Mouse (Mus musculus): Measurements from ENCODE around the gene Gm17622. TPM values are rescaled to one million over a fixed set of nuclear protein-coding genes. Genes with fewer than 3 reads are reported as not detected.

The Gm17622 gene
- polyA plus RNA-seq, 1 experiment from 2014 or later = not detected

DNA sequence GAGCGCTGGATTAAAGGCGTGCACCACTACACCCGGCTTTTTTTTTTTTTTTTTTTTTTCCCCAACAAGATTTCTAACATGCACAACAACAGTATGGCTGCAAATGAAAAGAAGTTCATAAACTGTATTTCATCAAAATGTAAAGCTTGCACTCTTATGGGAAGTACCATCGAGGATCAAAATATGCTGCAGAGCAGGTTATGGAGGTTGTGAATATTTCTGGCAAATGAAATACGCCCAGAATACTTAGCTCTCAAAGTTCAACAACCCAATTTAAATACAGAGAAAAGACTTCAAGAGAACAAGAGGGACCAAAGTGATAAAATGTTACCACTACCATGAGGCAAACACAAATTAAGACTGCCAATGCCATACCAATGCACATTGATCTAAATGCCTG is 21.9 kb upstream of the Gm17622 start:
- H3K4me2 ChIP-seq = no peak overlapping the region
- WGBS = 88% methylated on average over 5 of the region's 5 CpGs
- no peak overlapping the region for H3K4me3 ChIP-seq
- no peaks in the 10 kb centered on the region for H3K36me3 ChIP-seq
- H3K9ac ChIP-seq = no peak overlapping the region
- no peak for ATAC-seq (ENCODE audit: extremely low read depth, insufficient number of reproducible peaks, low FRiP score, low TSS enrichment)
- H3K27ac ChIP-seq (replicated peaks) = no peak overlapping the region
- no peaks in the 10 kb centered on the region for H3K27me3 ChIP-seq (replicated peaks)
- no peaks in the 10 kb centered on the region for H3K9me3 ChIP-seq
- H3K4me1 ChIP-seq = no peaks in the 10 kb centered on the region

DNA sequence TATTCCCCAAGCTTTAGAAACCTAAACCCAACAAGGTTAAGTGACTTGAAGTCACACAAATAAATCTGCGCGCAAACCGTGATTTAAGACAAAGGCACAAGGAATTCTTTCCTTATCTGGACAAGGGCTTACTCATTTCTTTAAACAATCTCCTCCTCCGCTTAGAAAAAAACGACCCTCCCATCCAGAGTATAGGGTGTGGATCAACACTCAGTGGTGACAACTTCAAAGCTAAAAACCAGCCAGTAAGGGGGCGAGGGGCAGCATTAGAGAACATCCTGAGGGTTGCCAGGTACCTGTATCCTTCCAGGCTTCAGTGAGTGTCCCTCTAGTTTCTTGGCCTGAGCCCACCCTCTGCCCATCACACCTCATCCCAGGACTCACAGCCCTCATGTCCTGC is 20.0 kb upstream of the Gm17622 start:
- H3K4me3 ChIP-seq = no peak overlapping the region
- no peaks in the 10 kb centered on the region for H3K9me3 ChIP-seq
- ATAC-seq (ENCODE audit: extremely low read depth, insufficient number of reproducible peaks, low FRiP score, low TSS enrichment) = no peak
- WGBS = 49% methylated on average over 6 of the region's 6 CpGs
- H3K4me1 ChIP-seq = no peaks in the 10 kb centered on the region
- no peaks in the 10 kb centered on the region for H3K27me3 ChIP-seq (replicated peaks)
- no peak overlapping the region for H3K27ac ChIP-seq (replicated peaks)
- H3K4me2 ChIP-seq = no peak overlapping the region
- no peaks in the 10 kb centered on the region for H3K36me3 ChIP-seq
- H3K9ac ChIP-seq = no peak overlapping the region

DNA sequence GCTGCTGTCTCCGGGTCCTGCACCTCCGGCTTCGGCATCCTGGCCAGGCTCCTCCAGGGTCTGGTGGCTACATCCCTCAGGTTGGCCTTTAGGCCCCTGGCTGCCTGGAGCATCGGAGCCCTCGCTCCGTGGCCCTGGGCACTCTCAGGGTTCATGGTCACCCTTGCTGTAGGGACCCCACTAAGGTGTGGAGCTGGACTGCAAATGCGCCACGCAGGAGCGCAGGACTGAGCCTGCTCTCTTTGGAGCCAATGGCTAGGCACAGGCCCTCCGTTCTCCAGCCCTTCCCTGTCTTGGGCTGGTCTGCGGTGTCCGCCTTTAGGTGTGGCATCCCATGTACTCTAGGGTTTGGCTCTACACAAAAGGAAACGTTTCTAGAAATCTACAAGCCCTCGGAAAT is 19.6 kb upstream of the Gm17622 start, which contains the start of gene Ankdd1b:
TSS of gene Ankdd1b (minus strand) at position 242 of the 400 bp plus-strand sequence.
- Histone ChIP-seq H3K27me3 (replicated peaks) (no peaks in the 10 kb centered on the region), H3K4me1 (no peaks in the 10 kb centered on the region), H3K4me2 (no peak within 1 kb of the TSS), H3K36me3 (no peaks in the 10 kb centered on the region), H3K27ac (replicated peaks) (no peak within 1 kb of the TSS), H3K9me3 (no peaks in the 10 kb centered on the region), H3K9ac (no peak within 1 kb of the TSS), H3K4me3 (no peak within 1 kb of the TSS)
- ATAC-seq (ENCODE audit: extremely low read depth, insufficient number of reproducible peaks, low FRiP score, low TSS enrichment) = no peak
- 83% methylated on average over 14 of the region's 14 CpGs for WGBS

DNA sequence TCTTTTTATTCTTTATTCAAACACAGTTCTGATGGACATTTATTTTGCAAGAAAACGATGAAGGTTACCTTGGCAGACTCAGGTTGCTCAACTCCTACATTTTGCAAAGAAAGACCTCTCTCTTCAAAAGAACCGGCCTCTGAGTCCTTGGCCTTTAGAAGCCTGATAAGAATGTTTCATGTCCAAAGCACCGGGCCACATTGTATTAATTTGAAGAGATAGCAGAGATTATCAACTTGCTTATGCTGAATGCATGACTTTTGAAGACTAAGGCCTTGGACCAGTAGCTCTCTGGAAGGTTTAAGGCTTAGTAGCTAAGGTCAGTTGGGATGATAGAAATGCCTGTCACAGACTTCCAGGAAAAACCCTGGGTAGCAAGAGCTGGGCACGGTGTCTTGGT is 13.3 kb upstream of the Gm17622 start:
- ATAC-seq (ENCODE audit: extremely low read depth, insufficient number of reproducible peaks, low FRiP score, low TSS enrichment) = no peak
- peaks cover 16% of the 10 kb centered on the region for H3K36me3 ChIP-seq
- H3K9ac ChIP-seq = no peak overlapping the region
- no peaks in the 10 kb centered on the region for H3K4me1 ChIP-seq
- H3K9me3 ChIP-seq = no peaks in the 10 kb centered on the region
- no peak overlapping the region for H3K4me2 ChIP-seq
- WGBS = 82% methylated on average over 4 of the region's 4 CpGs
- no peak overlapping the region for H3K4me3 ChIP-seq
- no peaks in the 10 kb centered on the region for H3K27me3 ChIP-seq (replicated peaks)
- H3K27ac ChIP-seq (replicated peaks) = no peak overlapping the region

DNA sequence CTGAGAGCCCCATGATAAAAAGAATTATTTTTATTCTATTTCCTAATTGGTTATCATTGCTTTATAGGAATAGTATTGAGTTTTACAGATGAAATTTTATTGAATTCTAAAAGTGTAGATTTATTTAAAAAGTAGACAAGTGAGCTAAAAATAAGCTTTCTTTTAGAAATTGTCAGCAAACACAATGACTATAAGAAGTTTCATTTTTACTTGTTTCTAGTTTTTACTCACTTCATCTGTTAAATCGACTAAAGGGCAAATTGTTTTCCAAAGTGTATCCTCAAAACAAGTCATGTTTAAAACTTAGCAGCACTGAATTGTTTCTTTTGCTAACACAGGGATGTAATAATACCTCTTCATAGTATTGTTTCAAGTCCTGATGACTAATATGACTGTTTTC is 11.5 kb upstream of the Gm17622 start:
- WGBS = 97% methylated on average over 1 of the region's 1 CpGs
- H3K9me3 ChIP-seq = no peaks in the 10 kb centered on the region
- H3K4me3 ChIP-seq = no peak overlapping the region
- H3K4me1 ChIP-seq = no peaks in the 10 kb centered on the region
- H3K4me2 ChIP-seq = no peak overlapping the region
- H3K27ac ChIP-seq (replicated peaks) = no peak overlapping the region
- ATAC-seq (ENCODE audit: extremely low read depth, insufficient number of reproducible peaks, low FRiP score, low TSS enrichment) = no peak
- H3K9ac ChIP-seq = no peak overlapping the region
- no peaks in the 10 kb centered on the region for H3K27me3 ChIP-seq (replicated peaks)
- peaks cover 28% of the 10 kb centered on the region for H3K36me3 ChIP-seq

DNA sequence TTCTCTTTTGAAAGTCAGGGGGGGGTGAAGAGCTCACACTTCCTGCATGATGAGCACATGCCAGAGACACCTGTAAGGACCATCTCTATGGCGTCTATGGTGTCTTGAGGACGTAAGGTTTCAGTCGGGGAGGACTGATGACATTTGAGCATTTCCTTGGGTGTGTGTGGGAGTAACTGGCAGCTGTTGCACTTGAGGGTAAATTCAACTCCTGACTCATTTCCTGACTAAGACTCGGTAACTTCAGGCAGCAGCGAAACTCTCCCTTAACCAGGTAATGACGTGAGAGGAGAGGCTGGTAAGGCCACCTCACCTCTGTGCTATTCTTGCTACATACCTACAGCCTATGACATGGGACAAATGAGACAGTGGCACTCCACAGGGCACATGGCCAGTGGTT is 3.3 kb upstream of the Gm17622 start:
- no peak for ATAC-seq (ENCODE audit: extremely low read depth, insufficient number of reproducible peaks, low FRiP score, low TSS enrichment)
- Histone ChIP-seq H3K27me3 (replicated peaks) (no peaks in the 10 kb centered on the region), H3K36me3 (peaks cover 50% of the 10 kb centered on the region), H3K27ac (replicated peaks) (no peak overlapping the region), H3K4me1 (no peaks in the 10 kb centered on the region), H3K4me3 (no peak overlapping the region), H3K4me2 (no peak overlapping the region), H3K9me3 (peaks cover 7% of the 10 kb centered on the region), H3K9ac (no peak overlapping the region)
- 68% methylated on average over 6 of the region's 6 CpGs for WGBS

DNA sequence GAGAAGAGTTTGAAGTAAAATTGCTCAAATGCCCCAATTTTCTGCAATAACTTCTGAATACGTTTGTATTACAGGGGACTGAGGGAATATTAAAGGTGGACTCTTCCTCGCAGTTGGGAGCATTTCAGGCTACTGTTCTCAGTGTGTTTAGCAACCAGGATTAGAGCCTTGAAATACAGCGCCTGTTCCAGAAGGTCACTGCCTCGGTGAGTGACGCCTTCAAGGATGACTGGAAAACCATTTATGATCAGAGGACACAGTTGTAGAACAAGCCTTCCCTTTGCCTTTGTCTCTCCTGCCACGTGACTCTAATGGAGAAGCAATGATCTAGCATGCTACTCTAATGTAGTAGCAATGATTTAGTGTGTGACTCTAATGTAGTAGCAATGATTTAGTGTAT is 2.6 kb upstream of the Gm17622 start:
- no peak overlapping the region for H3K4me3 ChIP-seq
- no peaks in the 10 kb centered on the region for H3K4me1 ChIP-seq
- peaks cover 48% of the 10 kb centered on the region for H3K36me3 ChIP-seq
- no peak overlapping the region for H3K9ac ChIP-seq
- no peak overlapping the region for H3K4me2 ChIP-seq
- H3K27ac ChIP-seq (replicated peaks) = no peak overlapping the region
- no peaks in the 10 kb centered on the region for H3K27me3 ChIP-seq (replicated peaks)
- H3K9me3 ChIP-seq = peaks cover 7% of the 10 kb centered on the region
- no peak for ATAC-seq (ENCODE audit: extremely low read depth, insufficient number of reproducible peaks, low FRiP score, low TSS enrichment)
- WGBS = 81% methylated on average over 6 of the region's 6 CpGs

DNA sequence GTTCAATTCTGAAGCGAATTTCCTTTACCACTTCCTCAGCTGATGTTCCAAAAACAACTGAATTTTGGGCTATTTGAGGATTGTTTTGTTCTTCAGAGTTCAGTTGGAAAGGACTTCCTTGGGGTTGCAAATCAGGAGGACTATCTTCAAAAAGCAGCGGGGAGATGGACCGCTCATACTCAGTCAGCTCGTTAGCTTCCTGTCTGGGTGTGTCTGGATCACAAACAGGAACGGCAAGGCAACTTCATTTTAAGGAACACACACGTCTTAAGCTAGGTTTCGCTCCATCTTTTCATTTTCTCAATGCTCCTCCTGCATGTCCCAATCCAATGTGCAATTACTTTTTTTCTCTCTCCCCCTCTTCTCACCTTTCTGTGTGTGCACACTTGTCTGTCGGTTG is 6.1 kb downstream of the Gm17622 start:
- Histone ChIP-seq H3K36me3 (peaks cover 19% of the 10 kb centered on the region), H3K4me1 (no peaks in the 10 kb centered on the region), H3K4me2 (no peak overlapping the region), H3K27me3 (replicated peaks) (no peaks in the 10 kb centered on the region), H3K9me3 (no peaks in the 10 kb centered on the region), H3K9ac (no peak overlapping the region), H3K4me3 (no peak overlapping the region), H3K27ac (replicated peaks) (no peak overlapping the region)
- ATAC-seq (ENCODE audit: extremely low read depth, insufficient number of reproducible peaks, low FRiP score, low TSS enrichment) = no peak
- 73% methylated on average over 8 of the region's 8 CpGs for WGBS

DNA sequence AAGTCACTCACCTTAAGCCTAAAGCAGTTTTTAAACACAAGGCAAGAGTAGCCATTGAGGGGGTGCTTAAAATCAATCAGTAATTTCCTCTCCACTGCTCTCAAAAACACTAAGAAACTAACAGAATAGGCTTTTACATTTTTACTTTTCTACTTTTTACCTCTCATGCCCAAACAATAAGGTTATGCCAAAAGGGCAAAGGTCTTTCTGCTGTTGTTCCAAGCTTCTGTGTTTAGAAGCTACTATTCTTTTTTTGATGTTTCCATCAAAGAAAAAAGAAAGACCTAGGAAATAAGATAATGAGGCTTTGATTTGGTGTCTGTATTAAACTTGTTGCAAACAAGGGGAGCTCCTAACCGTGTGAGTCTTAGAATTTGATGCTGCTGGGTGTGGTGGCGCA is 9.4 kb downstream of the Gm17622 start:
- Histone ChIP-seq H3K4me3 (no peak overlapping the region), H3K27me3 (replicated peaks) (no peaks in the 10 kb centered on the region), H3K4me1 (peaks cover 6% of the 10 kb centered on the region; the same call in 1 of the 2 replicates), H3K27ac (replicated peaks) (no peak overlapping the region), H3K36me3 (peaks cover 16% of the 10 kb centered on the region), H3K9me3 (no peaks in the 10 kb centered on the region), H3K4me2 (no peak overlapping the region), H3K9ac (no peak overlapping the region)
- 88% methylated on average over 2 of the region's 2 CpGs for WGBS
- no peak for ATAC-seq (ENCODE audit: extremely low read depth, insufficient number of reproducible peaks, low FRiP score, low TSS enrichment)

DNA sequence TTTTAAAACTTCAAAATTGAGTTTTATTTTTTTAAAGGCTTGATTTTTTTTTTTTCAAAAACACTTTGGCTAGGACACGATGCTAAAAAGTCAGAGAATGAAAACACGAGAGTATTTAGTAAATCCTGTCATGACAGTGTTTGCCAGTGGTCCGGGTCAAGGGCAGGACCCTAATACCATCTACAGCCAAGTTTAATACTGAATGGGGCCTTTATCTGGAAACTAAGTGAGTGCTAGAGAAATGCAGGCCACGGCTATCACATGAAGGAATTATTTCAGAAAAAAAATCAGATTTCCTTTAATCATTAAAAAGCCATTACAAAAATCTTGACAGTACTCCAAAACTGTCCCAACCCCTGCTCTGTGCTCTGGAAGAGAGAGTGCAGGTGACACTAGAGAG is 15.1 kb downstream of the Gm17622 start:
- H3K36me3 ChIP-seq = peaks cover 11% of the 10 kb centered on the region
- H3K27me3 ChIP-seq (replicated peaks) = no peaks in the 10 kb centered on the region
- H3K4me1 ChIP-seq = peaks cover 14% of the 10 kb centered on the region; the same call in 1 of the 2 replicates
- H3K27ac ChIP-seq (replicated peaks) = no peak overlapping the region
- 66% methylated on average over 4 of the region's 4 CpGs for WGBS
- H3K4me2 ChIP-seq = no peak overlapping the region
- H3K9ac ChIP-seq = no peak overlapping the region
- no peaks in the 10 kb centered on the region for H3K9me3 ChIP-seq
- ATAC-seq (ENCODE audit: extremely low read depth, insufficient number of reproducible peaks, low FRiP score, low TSS enrichment) = no peak
- no peak overlapping the region for H3K4me3 ChIP-seq

DNA sequence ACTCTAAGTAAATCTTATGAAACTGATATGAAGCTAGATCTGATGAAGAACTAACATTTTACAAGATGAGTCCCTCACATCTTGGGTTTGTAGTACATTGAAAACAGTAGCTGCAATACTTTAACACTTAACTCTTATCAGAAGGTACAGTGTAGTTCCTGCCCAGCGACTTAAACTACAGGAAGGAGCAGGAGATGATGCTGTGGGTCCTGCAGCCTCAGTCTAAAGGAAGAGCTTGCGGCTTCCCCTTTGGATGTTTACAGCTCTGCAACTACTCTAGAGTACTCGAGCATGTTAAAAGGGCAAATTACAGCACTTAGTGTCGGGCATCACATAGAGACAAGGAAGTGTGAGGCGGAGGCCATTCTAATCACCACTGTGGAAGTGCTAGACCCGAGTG is 15.8 kb downstream of the Gm17622 start:
- Histone ChIP-seq H3K4me2 (no peak overlapping the region), H3K4me3 (no peak overlapping the region), H3K27me3 (replicated peaks) (no peaks in the 10 kb centered on the region), H3K9me3 (no peaks in the 10 kb centered on the region), H3K36me3 (peaks cover 8% of the 10 kb centered on the region), H3K9ac (no peak overlapping the region), H3K27ac (replicated peaks) (no peak overlapping the region), H3K4me1 (peaks cover 20% of the 10 kb centered on the region; the same call in 1 of the 2 replicates)
- 63% methylated on average over 6 of the region's 6 CpGs for WGBS
- ATAC-seq (ENCODE audit: extremely low read depth, insufficient number of reproducible peaks, low FRiP score, low TSS enrichment) = no peak

DNA sequence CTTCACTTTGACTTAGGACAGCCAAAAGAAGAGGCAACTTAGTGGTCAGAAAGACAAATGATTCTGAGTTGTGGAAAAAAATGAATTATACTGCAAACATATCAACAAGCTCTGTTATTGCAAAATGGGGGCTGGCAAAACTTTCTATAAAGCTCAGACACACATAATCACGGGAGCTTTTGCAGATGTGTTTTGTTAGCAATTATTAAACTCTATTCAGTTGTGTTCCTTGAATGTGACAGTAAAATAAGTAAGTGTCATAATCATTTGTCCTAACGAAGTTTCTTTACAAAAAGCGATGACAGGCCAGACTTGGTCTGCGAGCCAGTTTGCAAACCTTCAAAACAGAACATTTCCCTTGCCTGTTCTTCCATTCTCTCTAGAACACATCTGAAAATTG is 17.0 kb downstream of the Gm17622 start:
- H3K4me1 ChIP-seq = peaks cover 24% of the 10 kb centered on the region
- 88% methylated on average over 4 of the region's 4 CpGs for WGBS
- no peak overlapping the region for H3K4me3 ChIP-seq
- ATAC-seq (ENCODE audit: extremely low read depth, insufficient number of reproducible peaks, low FRiP score, low TSS enrichment) = no peak
- H3K27me3 ChIP-seq (replicated peaks) = no peaks in the 10 kb centered on the region
- H3K9ac ChIP-seq = no peak overlapping the region
- H3K27ac ChIP-seq (replicated peaks) = no peak overlapping the region
- no peak overlapping the region for H3K4me2 ChIP-seq
- no peaks in the 10 kb centered on the region for H3K9me3 ChIP-seq
- peaks cover 8% of the 10 kb centered on the region for H3K36me3 ChIP-seq
